Mouse (Mus musculus) neural tube, embryonic 14.5 days (tissue): Measurements from ENCODE around the gene Tmcc3. TPM values are rescaled to one million over a fixed set of nuclear protein-coding genes. Genes with fewer than 3 reads are reported as not detected.

ENCODE experiments used
- ATAC-seq: fragments of 200-750 bp; cut with Nextera tagmentation; 2 replicates; pipeline ENCODE4 v1.8.0; 2017; ENCODE audit warnings: low read depth, mild to moderate bottlenecking, moderate TSS enrichment, moderate library complexity
- H3K27ac ChIP-seq: fragments of 300-500 bp; sonication (generic); 2 replicates; pipeline ENCODE4 v1.5.1; 2014; ENCODE audit warnings: low read depth, mild to moderate bottlenecking, control low read depth, low read length, moderate library complexity, mixed read lengths
- H3K27me3 ChIP-seq: fragments of 300-500 bp; sonication (generic); 2 replicates; pipeline ENCODE4 v1.6.1; 2014; ENCODE audit warnings: low read length; ENCODE audit not compliant: control insufficient read depth, insufficient read depth
- H3K36me3 ChIP-seq: fragments of 300-500 bp; sonication (generic); 2 replicates; pipeline ENCODE4 v1.6.1; 2014; ENCODE audit warnings: low read length, mixed read lengths; ENCODE audit not compliant: control insufficient read depth, insufficient read depth
- H3K4me1 ChIP-seq: fragments of 300-500 bp; sonication (generic); 2 replicates; pipeline ENCODE4 v1.6.1; 2014; ENCODE audit warnings: low read length; ENCODE audit not compliant: control insufficient read depth, insufficient read depth
- H3K4me2 ChIP-seq: fragments of 300-500 bp; sonication (generic); 2 replicates; pipeline ENCODE4 v1.6.1; 2014; ENCODE audit warnings: mild to moderate bottlenecking, low read depth, low read length, control low read depth
- H3K4me3 ChIP-seq: fragments of 300-500 bp; sonication (generic); 2 replicates; pipeline ENCODE4 v1.5.1; 2014; ENCODE audit warnings: low read depth, low read length, control low read depth, mixed read lengths
- H3K9ac ChIP-seq: fragments of 300-500 bp; sonication (generic); replicated peaks from 2 replicates; pipeline ENCODE4 v1.6.1; 2014; ENCODE audit warnings: low read depth, mild to moderate bottlenecking, control low read depth, low read length, mixed read lengths
- H3K9me3 ChIP-seq: fragments of 300-500 bp; sonication (generic); 2 replicates; pipeline ENCODE4 v1.6.1; 2016; ENCODE audit warnings: low read length; ENCODE audit not compliant: control insufficient read depth
- WGBS: fragments of 180-500 bp; shearing (Covaris S2); extraction: QIAGEN DNeasy Blood & Tissue Kit; methylation state at CpG from one replicate; pipeline ENCODE4 v1.1.7; 2014; 5-methylcytosine and 5-hydroxymethylcytosine counted together
- polyA plus RNA-seq: library from polyadenylated mRNA; unstranded; fragments of >200 nt; fragmentation: Nextera tagmentation; extraction: Ambion mirVana; gene quantifications from 2 replicates; pipeline ENCODE4 v1.2.1, GENCODE M21; 2014

Gene Tmcc3
- polyA plus RNA-seq, 1 experiment from 2014 or later = 24.2 TPM

GRCm38 (mm10) chr10:94477366-94478225, 165.8 kb downstream of the Tmcc3 start:
- H3K9ac ChIP-seq = no peak overlapping the region
- no peaks in the 10 kb centered on the region for H3K9me3 ChIP-seq
- no peak overlapping the region for H3K4me2 ChIP-seq
- H3K4me1 ChIP-seq = no peaks in the 10 kb centered on the region
- H3K27ac ChIP-seq = no peak overlapping the region
- ATAC-seq = no peak
- H3K36me3 ChIP-seq = no peaks in the 10 kb centered on the region
- no peak overlapping the region for H3K4me3 ChIP-seq
- no peaks in the 10 kb centered on the region for H3K27me3 ChIP-seq
- 92% methylated on average over 13 of the region's 13 CpGs for WGBS

- no peak for ATAC-seq
- Histone ChIP-seq H3K4me1 (no peaks in the 10 kb centered on the region), H3K4me2 (no peak overlapping the region), H3K36me3 (no peaks in the 10 kb centered on the region), H3K9me3 (no peaks in the 10 kb centered on the region), H3K27me3 (no peaks in the 10 kb centered on the region), H3K27ac (no peak overlapping the region), H3K4me3 (no peak overlapping the region), H3K9ac (no peak overlapping the region)
- 87% methylated on average over 13 of the region's 13 CpGs for WGBS
These were observed 167.9 kb downstream of the Tmcc3 start for GRCm38 (mm10) chr10:94479646-94480045.

- Histone ChIP-seq H3K9ac (no peak overlapping the region), H3K36me3 (no peaks in the 10 kb centered on the region), H3K4me1 (no peaks in the 10 kb centered on the region), H3K4me2 (no peak overlapping the region), H3K27me3 (no peaks in the 10 kb centered on the region), H3K4me3 (no peak overlapping the region), H3K9me3 (no peaks in the 10 kb centered on the region), H3K27ac (no peak overlapping the region)
- whole genome bisulfite sequencing = 79% methylated on average over 13 of the region's 13 CpGs
- no peak for ATAC-seq
These were observed 168.8 kb downstream of the Tmcc3 start for GRCm38 (mm10) chr10:94480380-94481101.

GRCm38 (mm10) chr10:94481613-94482012, 169.9 kb downstream of the Tmcc3 start:
- H3K4me3 ChIP-seq = no peak overlapping the region
- no peaks in the 10 kb centered on the region for H3K36me3 ChIP-seq
- no peak overlapping the region for H3K9ac ChIP-seq
- H3K4me1 ChIP-seq = no peaks in the 10 kb centered on the region
- H3K9me3 ChIP-seq = no peaks in the 10 kb centered on the region
- no peak overlapping the region for H3K4me2 ChIP-seq
- H3K27ac ChIP-seq = no peak overlapping the region
- no peaks in the 10 kb centered on the region for H3K27me3 ChIP-seq
- no peak for ATAC-seq

GRCm38 (mm10) chr10:94486179-94486578, 174.4 kb downstream of the Tmcc3 start:
- no peak overlapping the region for H3K4me2 ChIP-seq
- H3K9ac ChIP-seq = no peak overlapping the region
- no peaks in the 10 kb centered on the region for H3K9me3 ChIP-seq
- no peaks in the 10 kb centered on the region for H3K36me3 ChIP-seq
- H3K27me3 ChIP-seq = no peaks in the 10 kb centered on the region
- no peak for ATAC-seq
- no peaks in the 10 kb centered on the region for H3K4me1 ChIP-seq
- H3K27ac ChIP-seq = no peak overlapping the region
- WGBS = 68% methylated on average over 2 of the region's 2 CpGs
- no peak overlapping the region for H3K4me3 ChIP-seq

GRCm38 (mm10) chr10:94489509-94489908, 177.8 kb downstream of the Tmcc3 start:
- Histone ChIP-seq H3K4me1 (peaks cover under 1% of the 10 kb centered on the region; the same call in 1 of the 2 replicates), H3K27me3 (no peaks in the 10 kb centered on the region), H3K9ac (no peak overlapping the region), H3K36me3 (no peaks in the 10 kb centered on the region), H3K9me3 (no peaks in the 10 kb centered on the region), H3K4me3 (no peak overlapping the region), H3K4me2 (no peak overlapping the region), H3K27ac (no peak overlapping the region)
- 89% methylated on average over 4 of the region's 4 CpGs for WGBS
- no peak for ATAC-seq

- Histone ChIP-seq H3K4me2 (no peak overlapping the region), H3K27me3 (no peaks in the 10 kb centered on the region), H3K4me3 (no peak overlapping the region), H3K27ac (no peak overlapping the region), H3K9ac (no peak overlapping the region), H3K9me3 (no peaks in the 10 kb centered on the region), H3K4me1 (peaks cover 5% of the 10 kb centered on the region; the same call in 1 of the 2 replicates), H3K36me3 (no peaks in the 10 kb centered on the region)
- 88% methylated on average over 3 of the region's 3 CpGs for WGBS
- ATAC-seq = no peak
These were observed 179.3 kb downstream of the Tmcc3 start for GRCm38 (mm10) chr10:94491006-94491405.

GRCm38 (mm10) chr10:94494403-94494846, 182.7 kb downstream of the Tmcc3 start:
- Histone ChIP-seq H3K27me3 (no peaks in the 10 kb centered on the region), H3K4me2 (no peak overlapping the region), H3K4me1 (peaks cover 10% of the 10 kb centered on the region; the same call in 1 of the 2 replicates), H3K9ac (no peak overlapping the region), H3K9me3 (no peaks in the 10 kb centered on the region), H3K27ac (peak overlapping the region; percentile 58), H3K4me3 (no peak overlapping the region), H3K36me3 (no peaks in the 10 kb centered on the region)
- peak; percentile 72 for ATAC-seq
- 25% methylated on average over 8 of the region's 8 CpGs for WGBS
